Mouse (Mus musculus) ES-E14 (cell line): ENCODE measurements around the gene Hs1bp3. TPM values are rescaled to one million over a fixed set of nuclear protein-coding genes. Genes with fewer than 3 reads are reported as not detected.

Experiments
- DNase-seq: peaks from one replicate; pipeline ENCODE4 v3.0.0-alpha.2; 2013; ENCODE audit warnings: low read depth, low spot score
- H3K27ac ChIP-seq: 2 replicates; pipeline ENCODE4 v1.5.1; 2012; ENCODE audit warnings: low read depth, mild to moderate bottlenecking, low read length, moderate library complexity, mixed read lengths; ENCODE audit not compliant: poor library complexity, insufficient read depth, severe bottlenecking
- H3K36me3 ChIP-seq: 2 replicates; pipeline ENCODE4 v1.6.1; 2012; ENCODE audit warnings: mild to moderate bottlenecking, low read length, moderate library complexity, mixed read lengths; ENCODE audit not compliant: control insufficient read depth, poor library complexity, insufficient read depth, severe bottlenecking
- H3K4me1 ChIP-seq, 2 experiments: fragments of 150-350 bp in 1 of 2; sonication (generic) in 1 of 2; 2 replicates each; pipeline ENCODE4 v1.6.1; 2012; ENCODE audit warnings: low read length in 2 of 2, mild to moderate bottlenecking in 1 of 2, mixed read lengths in 1 of 2; ENCODE audit not compliant: control insufficient read depth in 2 of 2, insufficient read depth in 2 of 2, poor library complexity in 1 of 2
- H3K4me3 ChIP-seq, 2 experiments: fragments of 150-350 bp in 1 of 2; sonication (generic) in 1 of 2; 2 replicates each; pipeline ENCODE4 v1.5.1; 2012; ENCODE audit warnings: low read length in 2 of 2, low read depth in 1 of 2, mild to moderate bottlenecking in 1 of 2, mixed read lengths in 1 of 2; ENCODE audit not compliant: insufficient read depth in 1 of 2, poor library complexity in 1 of 2, severe bottlenecking in 1 of 2
- H3K9ac ChIP-seq: 2 replicates; pipeline ENCODE4 v1.6.1; 2012; ENCODE audit warnings: low read depth, mild to moderate bottlenecking, low read length, mixed read lengths; ENCODE audit not compliant: poor library complexity, insufficient read depth, severe bottlenecking
- H3K9me3 ChIP-seq: fragments of 150-350 bp; sonication (generic); 2 replicates; pipeline ENCODE4 v1.6.1; 2012; ENCODE audit warnings: low read depth, mild to moderate bottlenecking, low read length; ENCODE audit not compliant: control insufficient read depth, insufficient read depth
- CHD2 ChIP-seq: IDR thresholded peaks from 2 replicates; pipeline ENCODE4 v1.6.1; 2014; ENCODE audit warnings: mild to moderate bottlenecking, low read depth, low read length, inconsistent platforms
- HCFC1 ChIP-seq: IDR thresholded peaks from 2 replicates; pipeline ENCODE4 v1.6.1; 2012; ENCODE audit warnings: low read length, inconsistent platforms, borderline replicate concordance; ENCODE audit not compliant: insufficient read depth
- MAFK ChIP-seq: IDR thresholded peaks from 2 replicates; pipeline ENCODE4 v1.6.1; 2014; ENCODE audit warnings: mild to moderate bottlenecking, low read depth, low read length, inconsistent platforms; ENCODE audit not compliant: insufficient read depth
- ZC3H11A ChIP-seq: IDR thresholded peaks from 2 replicates; pipeline ENCODE4 v1.6.1; 2012; ENCODE audit warnings: low read depth, mild to moderate bottlenecking, inconsistent platforms, low read length, borderline replicate concordance
- ZNF384 ChIP-seq: IDR thresholded peaks from 2 replicates; pipeline ENCODE4 v1.6.1; 2012; ENCODE audit warnings: low read depth, low read length, inconsistent platforms
- in situ Hi-C, 2 experiments: fragments of 600-800 bp; cut with MboI; formaldehyde crosslinking; loops; one replicate each; pipeline ENCODE4 v1.15.1; 2025; ENCODE audit warnings: low sequenced_read_pairs in 2 of 2, inconsistent platforms in 1 of 2; ENCODE audit not compliant: unreplicated experiment in 2 of 2
- total RNA-seq: library from RNA; depleted of rRNA; stranded (reverse); fragments of 300-350 nt; gene quantifications from 2 replicates; pipeline ENCODE4 v1.2.3, GENCODE M21; 2012

Hs1bp3 gene
- total RNA-seq, 1 experiment: 7.9 TPM

- DNase-seq: no peak
- H3K4me1 ChIP-seq: peaks cover 0 to 9% of the 10 kb centered on the region in 2 experiments; a peak in 2 of 4 replicates
- in situ Hi-C loops: no loop called here
- H3K4me3 ChIP-seq: no peak overlapping the region
- H3K36me3 ChIP-seq: no peaks in the 10 kb centered on the region
- no peak overlapping the region for H3K27ac ChIP-seq
- H3K9ac ChIP-seq: no peak overlapping the region
- no peak for TF ChIP-seq MAFK
- TF ChIP-seq ZC3H11A: no peak
- no peak for TF ChIP-seq CHD2
- TF ChIP-seq HCFC1: no peak
- no peak for TF ChIP-seq ZNF384
- no peaks in the 10 kb centered on the region for H3K9me3 ChIP-seq
Observed at GRCm38 (mm10) chr12:8348733-8349513, 35.7 kb downstream of the Hs1bp3 start.

GRCm38 (mm10) chr12:8351025-8351903 lies 38.0 kb downstream of the Hs1bp3 start:
- Histone ChIP-seq H3K27ac (no peak overlapping the region), H3K9me3 (no peaks in the 10 kb centered on the region), H3K9ac (no peak overlapping the region), H3K4me3 (no peak overlapping the region), H3K36me3 (no peaks in the 10 kb centered on the region), H3K4me1 (peaks cover 0 to 9% of the 10 kb centered on the region in 2 experiments; a peak in 2 of 4 replicates)
- no peak for DNase-seq
- no peak for TF ChIP-seq HCFC1
- TF ChIP-seq ZNF384: no peak
- no peak for TF ChIP-seq CHD2
- TF ChIP-seq MAFK: no peak
- TF ChIP-seq ZC3H11A: no peak
- in situ Hi-C loops: no loop called here

- in situ Hi-C loops: no loop called here
- no peak for TF ChIP-seq HCFC1
- TF ChIP-seq ZNF384: no peak
- TF ChIP-seq ZC3H11A: no peak
- TF ChIP-seq CHD2: no peak
- no peak for TF ChIP-seq MAFK
- no peak overlapping the region for H3K27ac ChIP-seq
Observed at GRCm38 (mm10) chr12:8353071-8353470, 39.8 kb downstream of the Hs1bp3 start.

GRCm38 (mm10) chr12:8354187-8354586 lies 41.0 kb downstream of the Hs1bp3 start:
- Histone ChIP-seq H3K9ac (no peak overlapping the region), H3K9me3 (no peaks in the 10 kb centered on the region), H3K4me1 (peaks cover 0 to 4% of the 10 kb centered on the region in 2 experiments; a peak in 1 of 4 replicates), H3K36me3 (no peaks in the 10 kb centered on the region), H3K27ac (no peak overlapping the region), H3K4me3 (no peak overlapping the region)
- TF ChIP-seq CHD2 (no peak), ZNF384 (no peak), HCFC1 (no peak), ZC3H11A (no peak), MAFK (no peak)
- in situ Hi-C loops: no loop called here
- no peak for DNase-seq

More at GRCm38 (mm10) chr12:8353071-8353470, 39.8 kb downstream of the Hs1bp3 start:
- Histone ChIP-seq H3K36me3 (no peaks in the 10 kb centered on the region), H3K9me3 (no peaks in the 10 kb centered on the region), H3K4me1 (peaks cover 0 to 9% of the 10 kb centered on the region in 2 experiments; a peak in 2 of 4 replicates), H3K4me3 (no peak overlapping the region), H3K9ac (no peak overlapping the region)
- no peak for DNase-seq
